Mouse (Mus musculus): ENCODE results near the gene Thoc3. TPM values are rescaled to one million over a fixed set of nuclear protein-coding genes. Genes with fewer than 3 reads are reported as not detected.

The Thoc3 gene
- polyA plus RNA-seq, 1 experiment from 2014 or later: 161 TPM

Other genes with a start within 250 kb of the Thoc3 start
- gene Cplx2, start 97.5 kb downstream of the Thoc3 start, polyA plus RNA-seq (2014; fragmentation: Nextera tagmentation; extraction: Ambion mirVana): 14.7 and 14.8 TPM in 2 replicates
- gene Simc1, start 34.9 kb upstream of the Thoc3 start, polyA plus RNA-seq (2014; fragmentation: Nextera tagmentation; extraction: Ambion mirVana): 14.1 and 17.8 TPM in 2 replicates
- 263 and 264 TPM in 2 replicates for gene 4833439L19Rik, start 96.6 kb upstream of the Thoc3 start, polyA plus RNA-seq (2014; fragmentation: Nextera tagmentation; extraction: Ambion mirVana)
- gene Arl10, start 106.2 kb upstream of the Thoc3 start, polyA plus RNA-seq (2014; fragmentation: Nextera tagmentation; extraction: Ambion mirVana): 28.5 and 29.7 TPM in 2 replicates
- gene Nop16, start 121.2 kb upstream of the Thoc3 start, polyA plus RNA-seq (2014; fragmentation: Nextera tagmentation; extraction: Ambion mirVana): 65.1 and 67.0 TPM in 2 replicates
- 164 and 168 TPM in 2 replicates for gene Higd2a, start 121.4 kb upstream of the Thoc3 start, polyA plus RNA-seq (2014; fragmentation: Nextera tagmentation; extraction: Ambion mirVana)
- gene Cltb, start 142.5 kb upstream of the Thoc3 start, polyA plus RNA-seq (2014; fragmentation: Nextera tagmentation; extraction: Ambion mirVana): 22.3 and 28.1 TPM in 2 replicates
- 86.9 and 90.9 TPM in 2 replicates for gene Faf2, start 152.9 kb upstream of the Thoc3 start, polyA plus RNA-seq (2014; fragmentation: Nextera tagmentation; extraction: Ambion mirVana)
- 88.6 and 111 TPM in 2 replicates for gene Rnf44, start 225.1 kb upstream of the Thoc3 start, polyA plus RNA-seq (2014; fragmentation: Nextera tagmentation; extraction: Ambion mirVana)
- gene Cdhr2, start 232.6 kb upstream of the Thoc3 start, polyA plus RNA-seq (2014; fragmentation: Nextera tagmentation; extraction: Ambion mirVana): 0.06 TPM in 1 of 2 replicates, not detected in the other

Data from midbrain, embryonic 11.5 days (tissue).